Mouse (Mus musculus) C2C12 (cell line): Measurements from ENCODE around the gene Gm5136.

ENCODE experiments used
- CEBPB ChIP-seq: IDR thresholded peaks from one replicate; pipeline ENCODE4 v1.6.1; 2011; ENCODE audit warnings: low read depth, mild to moderate bottlenecking, control low read depth, moderate library complexity
- CTCF ChIP-seq: IDR thresholded peaks from one replicate; pipeline ENCODE4 v1.5.1; 2011; ENCODE audit not compliant: control insufficient read depth, insufficient read depth, insufficient read length
- MAX ChIP-seq: IDR thresholded peaks from one replicate; pipeline ENCODE4 v1.6.1; 2011; ENCODE audit warnings: mild to moderate bottlenecking, control low read depth
- MYOD1 ChIP-seq: IDR thresholded peaks from one replicate; pipeline ENCODE4 v1.6.1; 2011; ENCODE audit warnings: low read depth; ENCODE audit not compliant: control insufficient read depth, insufficient read length
- USF1 ChIP-seq: IDR thresholded peaks from one replicate; pipeline ENCODE4 v1.6.1; 2011; ENCODE audit warnings: low read depth, mild to moderate bottlenecking, control low read depth, moderate library complexity

- TF ChIP-seq CTCF (no peak), CEBPB (no peak), USF1 (no peak), MAX (no peak), MYOD1 (no peak)
Measured at GRCm38 (mm10) chr10:108724878-108725277, 24.9 kb upstream of the Gm5136 start.
